Mouse (Mus musculus) right cerebral cortex, adult 18-20 months (tissue): ENCODE results near the gene Tas1r1.

Source experiments
- DNase-seq: peaks from one replicate; pipeline ENCODE4 v3.0.0; 2022; ENCODE audit warnings: mixed read lengths

Gene Tas1r1

DNA sequence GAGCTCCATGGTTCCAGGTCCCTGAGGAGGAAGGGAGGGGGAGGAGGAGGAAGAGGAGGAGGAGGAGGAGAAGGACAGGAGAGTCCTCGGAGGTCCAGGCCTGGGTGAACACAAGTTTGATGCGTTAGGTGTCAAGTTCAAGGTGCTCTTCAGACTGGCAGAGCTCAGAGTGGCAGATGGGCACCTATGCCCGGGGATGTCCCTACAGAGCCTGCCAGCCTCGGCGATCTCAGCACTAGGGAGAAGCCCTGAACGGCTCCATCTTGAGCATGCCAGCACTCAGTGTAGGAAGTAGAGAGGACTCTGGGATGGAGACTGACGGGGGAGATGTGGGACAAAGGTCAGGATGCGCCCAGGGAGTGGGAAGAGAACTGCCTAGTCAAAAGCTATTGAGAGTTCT, 51.7 kb downstream of the Tas1r1 start:
- no peak for DNase-seq

DNA sequence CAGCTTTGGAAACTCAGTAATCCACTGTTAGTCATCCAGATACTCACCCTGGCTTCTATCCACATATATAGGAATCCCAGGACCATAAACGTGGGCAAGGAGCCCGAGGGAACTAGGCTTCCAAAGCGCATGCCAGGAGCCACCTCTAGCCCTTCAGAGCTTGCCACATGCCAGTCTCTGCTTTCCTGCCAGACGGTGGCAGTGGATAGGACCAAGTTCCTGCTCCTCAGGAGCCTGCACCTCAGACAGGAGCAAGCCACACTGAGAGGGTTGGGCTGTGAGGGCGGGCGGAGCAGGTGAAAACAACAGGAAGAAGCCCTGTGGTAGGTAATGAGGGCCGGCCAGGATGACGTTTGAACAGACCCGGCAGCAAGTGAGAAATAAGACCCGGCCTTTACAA, 52.5 kb downstream of the Tas1r1 start:
- no peak for DNase-seq

DNA sequence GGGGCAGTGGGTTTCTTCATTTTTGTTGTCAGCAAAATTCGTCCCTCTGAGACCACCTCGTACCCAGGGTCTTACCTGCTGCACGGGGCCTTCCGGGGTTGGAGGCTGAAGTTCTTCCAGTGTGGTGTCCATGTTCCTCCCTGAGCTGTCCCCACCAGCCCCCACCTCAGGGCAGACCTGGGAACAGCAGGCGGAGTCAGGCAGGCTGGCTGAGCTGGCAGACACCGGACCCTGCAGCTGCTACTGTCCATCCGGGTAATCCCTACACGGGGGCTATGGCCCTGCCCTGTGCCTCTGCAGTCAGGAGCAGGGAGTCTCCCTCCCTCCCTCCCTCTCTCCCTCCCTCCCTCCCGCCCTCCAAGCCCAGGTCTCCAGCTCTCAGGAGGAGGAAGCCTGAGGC, 54.8 kb downstream of the Tas1r1 start:
- no peak for DNase-seq

DNA sequence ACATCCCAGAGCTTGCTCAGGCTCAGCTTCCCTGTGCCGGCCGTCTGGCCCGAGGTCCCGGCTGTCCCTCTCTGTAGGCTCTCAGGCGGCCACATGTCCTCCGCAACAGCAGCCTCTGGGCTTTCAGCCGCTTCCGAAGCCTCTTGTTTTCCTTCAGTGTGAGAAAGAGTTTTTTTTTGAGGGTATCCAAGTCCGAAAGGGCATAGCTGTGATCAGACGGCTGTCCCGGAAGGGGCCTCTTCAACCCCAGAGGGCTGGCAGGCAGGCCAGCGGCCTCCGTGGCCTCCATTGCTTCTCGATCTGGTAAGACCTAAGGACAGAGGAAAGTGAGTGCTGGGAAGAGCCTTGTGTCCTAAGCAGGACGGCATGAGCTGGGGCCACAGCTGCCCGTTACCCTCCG, 55.3 kb downstream of the Tas1r1 start:
- DNase-seq, result no peak

DNA sequence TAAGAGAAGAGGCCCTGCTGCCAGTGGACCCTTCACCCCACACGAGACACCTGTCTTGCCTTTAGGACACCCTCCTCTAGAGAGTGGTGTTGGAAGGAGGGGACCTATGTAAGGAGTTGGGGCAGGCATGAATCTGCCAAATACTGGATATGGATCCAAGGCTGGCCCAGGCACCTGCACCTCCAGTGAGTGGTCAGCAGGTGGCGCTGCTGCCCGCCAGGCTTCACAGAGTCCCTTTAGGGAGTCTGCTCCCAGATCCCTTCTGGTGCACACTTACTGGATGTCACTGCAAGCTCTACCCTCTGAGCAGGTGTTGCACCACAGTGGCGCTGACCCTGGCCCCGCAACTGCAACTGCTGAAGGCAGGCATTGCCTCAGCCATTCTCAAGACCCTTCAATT, 57.0 kb downstream of the Tas1r1 start:
- DNase-seq, result peak; percentile 83

DNA sequence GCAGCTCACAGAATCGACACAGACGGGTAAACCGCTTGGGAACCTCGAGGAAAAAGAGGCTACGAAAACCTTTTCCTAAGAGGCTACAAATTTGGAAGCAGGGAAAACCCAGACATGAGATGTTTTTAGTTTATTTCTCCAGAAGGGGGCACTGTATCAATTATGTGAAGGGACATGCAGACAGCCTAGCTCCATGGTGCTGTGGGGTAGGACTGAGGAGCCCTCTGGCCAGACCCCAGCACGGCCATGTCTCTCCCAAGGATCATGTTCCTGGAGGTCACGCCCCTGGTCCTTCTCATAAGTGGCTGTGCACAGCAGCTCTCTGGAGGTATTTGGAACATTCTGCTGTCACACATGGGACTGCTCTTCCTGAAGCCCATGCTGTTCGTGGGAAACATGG, 57.7 kb downstream of the Tas1r1 start:
- DNase-seq, result no peak
